Mouse (Mus musculus) myocyte (in vitro differentiated cells): ENCODE data around the gene Tex26. TPM values are rescaled to one million over a fixed set of nuclear protein-coding genes. Genes with fewer than 3 reads are reported as not detected.
A peak's percentile ranks its signal among the peaks of the same experiment; 100 is the strongest.

ENCODE experiments used
- H3K27me3 ChIP-seq: one replicate; pipeline ENCODE4 v1.6.1; 2011; ENCODE audit not compliant: control insufficient read depth, insufficient read depth, insufficient read length
- H3K36me3 ChIP-seq: one replicate; pipeline ENCODE4 v1.6.1; 2011; ENCODE audit not compliant: control insufficient read depth, insufficient read depth
- H3K4me2 ChIP-seq: one replicate; pipeline ENCODE4 v1.6.1; 2011; ENCODE audit warnings: low read depth, control low read depth
- H3K4me3 ChIP-seq: one replicate; pipeline ENCODE4 v1.5.1; 2011; ENCODE audit warnings: mild to moderate bottlenecking, control low read depth, moderate library complexity
- H3K79me2 ChIP-seq: one replicate; pipeline ENCODE4 v1.6.1; 2011; ENCODE audit not compliant: control insufficient read depth, insufficient read depth
- H3ac ChIP-seq: one replicate; pipeline ENCODE4 v1.6.1; 2011; ENCODE audit not compliant: control insufficient read depth, insufficient read length
- CEBPB ChIP-seq: IDR thresholded peaks from 2 replicates; pipeline ENCODE4 v1.6.1; 2011; ENCODE audit warnings: mild to moderate bottlenecking, moderate library complexity; ENCODE audit not compliant: poor library complexity, insufficient read depth, severe bottlenecking
- E2F4 ChIP-seq: IDR thresholded peaks from one replicate; pipeline ENCODE4 v1.6.1; 2011; ENCODE audit warnings: mild to moderate bottlenecking, control low read depth, moderate library complexity; ENCODE audit not compliant: insufficient read depth
- MAX ChIP-seq: IDR thresholded peaks from one replicate; pipeline ENCODE4 v1.6.1; 2011; ENCODE audit warnings: low read depth, mild to moderate bottlenecking, control low read depth
- MYOD1 ChIP-seq, 3 experiments: IDR thresholded peaks; one replicate each; pipeline ENCODE4 v1.6.1; 2011; ENCODE audit warnings: control low read depth in 2 of 3, low read depth in 2 of 3, mild to moderate bottlenecking in 2 of 3, moderate library complexity in 1 of 3; ENCODE audit not compliant: insufficient read length in 2 of 3, control insufficient read depth in 1 of 3
- MYOG ChIP-seq, 3 experiments: IDR thresholded peaks; one replicate each; pipeline ENCODE4 v1.6.1; 2011; ENCODE audit warnings: control low read depth in 2 of 3, low read depth in 2 of 3, mild to moderate bottlenecking in 2 of 3; ENCODE audit not compliant: insufficient read length in 2 of 3, control insufficient read depth in 1 of 3, insufficient read depth in 1 of 3
- POLR2A ChIP-seq: IDR thresholded peaks from one replicate; pipeline ENCODE4 v1.6.1; 2011; ENCODE audit warnings: low read depth, mild to moderate bottlenecking, control low read depth, moderate library complexity; ENCODE audit not compliant: insufficient read length
- POLR2AphosphoS2 ChIP-seq: IDR thresholded peaks from one replicate; pipeline ENCODE4 v1.6.1; 2011; ENCODE audit warnings: low read depth, control low read depth; ENCODE audit not compliant: insufficient read length
- REST ChIP-seq: IDR thresholded peaks from one replicate; pipeline ENCODE4 v1.6.1; 2011; ENCODE audit warnings: mild to moderate bottlenecking, control low read depth, moderate library complexity; ENCODE audit not compliant: insufficient read depth, insufficient read length
- SRF ChIP-seq: IDR thresholded peaks from one replicate; pipeline ENCODE4 v1.6.1; 2011; ENCODE audit warnings: low read depth; ENCODE audit not compliant: control insufficient read depth, insufficient read length
- TCF12 ChIP-seq: IDR thresholded peaks from one replicate; pipeline ENCODE4 v1.6.1; 2011; ENCODE audit warnings: mild to moderate bottlenecking, control low read depth; ENCODE audit not compliant: poor library complexity, insufficient read depth, severe bottlenecking
- TCF3 ChIP-seq: IDR thresholded peaks from one replicate; pipeline ENCODE4 v1.6.1; 2011; ENCODE audit warnings: low read depth, control low read depth; ENCODE audit not compliant: insufficient read length
- USF1 ChIP-seq: IDR thresholded peaks from one replicate; pipeline ENCODE4 v1.6.1; 2011; ENCODE audit warnings: low read depth, mild to moderate bottlenecking, control low read depth, moderate library complexity
- polyA plus RNA-seq: library from polyadenylated mRNA; unstranded; fragments of >200 nt; fragmentation: generic; extraction: Trizol; gene quantifications from one replicate; pipeline ENCODE4 v1.2.1, GENCODE M21; 2012; ENCODE audit warnings: missing spikeins

The Tex26 gene
- polyA plus RNA-seq, 1 experiment = 0.56 TPM

- TF ChIP-seq SRF (no peak), REST (no peak), MYOG (IDR thresholded peaks at IDR 0.05; ENCODE audit: control insufficient read depth in 1 of 3, insufficient read depth in 1 of 3, insufficient read length in 2 of 3, low read depth in 2 of 3) (no peak), MYOD1 (IDR thresholded peaks at IDR 0.05; ENCODE audit: control insufficient read depth in 1 of 3, insufficient read length in 2 of 3, low read depth in 2 of 3) (no peak), TCF3 (no peak), POLR2AphosphoS2 (no peak), USF1 (no peak), TCF12 (no peak), CEBPB (no peak), E2F4 (no peak), POLR2A (no peak), MAX (no peak)
- peak overlapping the region; percentile 34 for H3K4me2 ChIP-seq
- H3ac ChIP-seq = no peak overlapping the region
- H3K4me3 ChIP-seq = no peak overlapping the region
- H3K79me2 ChIP-seq = no peaks in the 10 kb centered on the region
- no peaks in the 10 kb centered on the region for H3K27me3 ChIP-seq
- H3K36me3 ChIP-seq = no peaks in the 10 kb centered on the region
Observed at GRCm38 (mm10) chr5:149514087-149514671, 74.7 kb downstream of the Tex26 start.

DNA sequence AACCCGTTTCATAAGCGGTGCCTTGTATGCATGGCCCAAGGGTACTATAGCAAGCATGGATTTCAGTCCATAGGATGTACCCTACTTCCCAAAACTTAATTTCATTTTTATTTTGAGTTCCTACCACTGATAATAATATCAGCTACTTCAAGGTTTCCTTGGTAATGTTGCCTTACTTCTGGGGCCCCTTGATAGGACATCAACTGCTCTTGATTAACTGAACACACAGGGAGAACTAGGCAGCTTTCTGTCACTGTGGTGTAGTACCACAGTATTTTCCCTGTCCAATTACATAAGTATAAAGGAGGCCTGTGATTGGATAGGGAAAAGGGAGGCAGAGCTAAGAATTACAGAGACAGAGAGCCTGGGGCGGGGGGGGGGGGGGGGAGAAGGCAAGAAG is 75.4 kb downstream of the Tex26 start:
- Histone ChIP-seq H3K79me2 (no peaks in the 10 kb centered on the region), H3K27me3 (no peaks in the 10 kb centered on the region), H3K4me2 (no peak overlapping the region), H3ac (no peak overlapping the region), H3K4me3 (no peak overlapping the region), H3K36me3 (no peaks in the 10 kb centered on the region)
- no peak for TF ChIP-seq MYOG (IDR thresholded peaks at IDR 0.05; ENCODE audit: control insufficient read depth in 1 of 3, insufficient read depth in 1 of 3, insufficient read length in 2 of 3, low read depth in 2 of 3)
- TF ChIP-seq TCF12 = no peak
- TF ChIP-seq REST = no peak
- TF ChIP-seq CEBPB = no peak
- TF ChIP-seq POLR2A = no peak
- no peak for TF ChIP-seq POLR2AphosphoS2
- no peak for TF ChIP-seq TCF3
- no peak for TF ChIP-seq MYOD1 (IDR thresholded peaks at IDR 0.05; ENCODE audit: control insufficient read depth in 1 of 3, insufficient read length in 2 of 3, low read depth in 2 of 3)
- no peak for TF ChIP-seq E2F4
- TF ChIP-seq USF1 = no peak
- TF ChIP-seq SRF = no peak
- no peak for TF ChIP-seq MAX

DNA sequence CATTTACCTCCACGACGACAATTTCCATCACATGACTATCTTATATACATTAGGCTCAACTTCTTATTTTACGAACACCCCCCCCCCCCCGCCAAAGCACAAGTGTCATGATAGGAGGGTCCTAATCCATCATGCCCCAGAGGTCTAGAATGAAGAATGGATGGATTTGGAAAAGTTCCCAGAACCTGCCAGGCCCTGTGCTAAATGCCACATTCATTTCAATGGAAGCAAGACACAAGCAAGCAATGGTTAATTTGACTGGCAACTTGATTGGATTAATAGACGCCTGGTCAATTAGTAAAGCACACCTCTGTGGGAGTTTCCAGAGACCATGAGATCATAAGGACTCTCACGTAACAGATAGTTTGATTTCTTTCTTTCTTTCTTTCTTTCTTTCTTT is 77.7 kb downstream of the Tex26 start:
- H3K4me2 ChIP-seq = no peak overlapping the region
- TF ChIP-seq REST = no peak
- TF ChIP-seq SRF = no peak
- TF ChIP-seq POLR2A = no peak
- no peak for TF ChIP-seq TCF12
- TF ChIP-seq POLR2AphosphoS2 = no peak
- TF ChIP-seq CEBPB = no peak
- TF ChIP-seq MYOD1 (IDR thresholded peaks at IDR 0.05; ENCODE audit: control insufficient read depth in 1 of 3, insufficient read length in 2 of 3, low read depth in 2 of 3) = no peak
- no peak for TF ChIP-seq TCF3
- TF ChIP-seq E2F4 = no peak
- no peak for TF ChIP-seq MYOG (IDR thresholded peaks at IDR 0.05; ENCODE audit: control insufficient read depth in 1 of 3, insufficient read depth in 1 of 3, insufficient read length in 2 of 3, low read depth in 2 of 3)
- TF ChIP-seq MAX = no peak
- TF ChIP-seq USF1 = no peak
- H3K27me3 ChIP-seq = no peaks in the 10 kb centered on the region
- H3K79me2 ChIP-seq = no peaks in the 10 kb centered on the region
- no peaks in the 10 kb centered on the region for H3K36me3 ChIP-seq
- no peak overlapping the region for H3K4me3 ChIP-seq
- no peak overlapping the region for H3ac ChIP-seq

Other genes with a start within 250 kb of the Tex26 start
- gene Alox5ap, start 174.9 kb upstream of the Tex26 start, polyA plus RNA-seq = 28.8 TPM
- gene Medag, start 27.9 kb upstream of the Tex26 start, polyA plus RNA-seq = 0.61 TPM
- 0.07 TPM for gene Wdr95, start 89.0 kb downstream of the Tex26 start, polyA plus RNA-seq
- 38.0 TPM for gene Hsph1, start 196.7 kb downstream of the Tex26 start, polyA plus RNA-seq
- 4.6 TPM for gene B3glct, start 238.6 kb downstream of the Tex26 start, polyA plus RNA-seq